Mouse (Mus musculus) cerebellum, adult (tissue): ENCODE data around the gene Negr1.

Source experiments
- ATAC-seq: cut with Nextera tagmentation; 2 replicates; pipeline ENCODE4 v1.9.2; 2017; ENCODE audit warnings: mild to moderate bottlenecking, moderate library complexity, mixed read lengths; ENCODE audit not compliant: insufficient number of reproducible peaks, low FRiP score, low TSS enrichment

Gene Negr1

DNA sequence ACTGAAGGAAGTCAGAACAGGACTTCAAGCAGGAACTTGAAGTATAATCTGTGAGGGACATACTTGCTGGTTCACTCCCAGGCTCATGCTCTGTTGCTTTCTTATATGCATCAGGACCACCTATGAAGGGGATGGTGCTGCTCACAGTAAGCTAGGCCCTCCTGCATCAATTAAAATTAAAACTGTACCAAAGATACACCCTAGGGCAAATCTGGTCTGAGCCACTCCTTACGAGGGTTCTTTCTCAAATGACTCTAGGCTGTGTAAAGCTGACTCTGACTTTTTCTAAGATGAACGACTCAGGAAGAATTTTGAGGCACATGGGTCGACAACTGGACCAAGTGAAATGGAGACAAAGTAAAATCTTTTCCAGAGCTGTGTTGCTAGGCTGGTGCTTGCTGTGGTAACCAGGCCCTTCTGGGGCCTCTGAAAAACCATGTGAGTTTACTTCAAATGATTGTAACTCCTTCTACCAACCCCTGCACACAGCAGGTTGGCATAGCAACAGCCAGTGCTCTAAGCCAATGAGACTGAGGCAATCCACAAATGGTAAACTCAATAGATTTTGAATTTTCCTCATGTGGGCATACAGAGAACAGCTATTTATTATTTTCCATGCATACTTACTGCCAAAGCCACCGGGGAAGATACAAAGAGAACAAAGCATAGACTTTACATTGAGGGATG, 742.0 kb downstream of the Negr1 start:
- ATAC-seq = no peak

DNA sequence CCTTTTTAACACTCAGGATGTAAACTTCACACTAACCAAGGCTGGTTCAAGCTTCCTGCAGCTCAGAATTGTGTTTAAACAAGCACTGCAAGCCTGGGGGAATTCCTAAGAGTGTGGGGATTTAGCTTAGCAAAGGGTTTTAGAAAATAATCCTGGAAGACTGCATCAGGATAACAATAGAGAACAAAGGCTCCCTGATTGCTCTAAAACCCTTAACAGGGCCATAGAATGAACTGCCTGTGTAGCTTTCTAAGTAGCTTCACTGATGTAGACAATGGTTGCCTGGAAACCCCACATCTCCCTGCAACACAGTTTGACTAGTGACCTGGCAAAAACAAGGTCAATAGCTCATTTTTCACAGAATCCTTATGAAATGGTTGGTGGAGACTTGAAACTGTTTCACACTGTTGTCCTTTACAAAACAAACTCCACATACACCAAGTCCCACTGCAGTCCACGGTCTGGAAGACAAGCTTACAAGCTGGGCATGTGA, 759.5 kb downstream of the Negr1 start:
- no peak for ATAC-seq

DNA sequence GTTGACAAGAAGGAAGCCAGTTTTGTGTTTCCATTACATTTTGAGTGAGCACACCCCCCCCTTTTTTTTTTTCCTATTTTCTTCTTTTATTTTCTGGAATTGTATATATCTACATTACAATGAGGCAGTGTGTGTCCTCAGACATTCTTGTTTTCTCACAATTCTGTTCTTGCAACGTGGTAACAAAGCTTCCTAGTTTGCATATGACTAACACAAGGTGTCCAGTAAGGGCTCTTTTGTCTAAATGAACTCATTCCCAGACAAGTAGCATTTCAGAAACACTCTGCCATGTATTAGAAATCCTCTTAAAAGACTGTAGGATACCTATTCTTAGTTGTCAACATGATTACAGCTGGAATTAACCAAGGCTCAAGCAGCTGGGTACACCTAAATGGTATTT, 760.2 kb downstream of the Negr1 start:
- no peak for ATAC-seq

DNA sequence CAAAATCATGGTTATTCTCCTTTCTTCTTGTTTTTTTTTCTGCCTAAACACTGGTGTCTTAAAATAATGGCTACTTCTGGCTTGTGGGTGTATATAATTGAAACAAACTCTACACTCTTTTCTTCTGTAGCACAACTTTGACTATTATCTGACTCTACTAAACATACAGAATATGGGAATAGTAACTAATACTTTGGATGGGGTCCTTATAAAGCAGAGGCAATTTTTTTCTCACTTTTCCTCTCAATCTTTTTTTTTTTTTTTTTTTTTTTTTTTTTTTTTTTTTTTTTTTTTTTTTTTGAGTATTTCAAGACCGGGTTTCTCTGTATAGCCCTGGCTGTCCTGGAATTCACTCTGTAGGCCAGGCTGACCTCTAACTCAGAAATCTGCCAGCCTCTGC, 772.6 kb downstream of the Negr1 start:
- ATAC-seq = no peak

DNA sequence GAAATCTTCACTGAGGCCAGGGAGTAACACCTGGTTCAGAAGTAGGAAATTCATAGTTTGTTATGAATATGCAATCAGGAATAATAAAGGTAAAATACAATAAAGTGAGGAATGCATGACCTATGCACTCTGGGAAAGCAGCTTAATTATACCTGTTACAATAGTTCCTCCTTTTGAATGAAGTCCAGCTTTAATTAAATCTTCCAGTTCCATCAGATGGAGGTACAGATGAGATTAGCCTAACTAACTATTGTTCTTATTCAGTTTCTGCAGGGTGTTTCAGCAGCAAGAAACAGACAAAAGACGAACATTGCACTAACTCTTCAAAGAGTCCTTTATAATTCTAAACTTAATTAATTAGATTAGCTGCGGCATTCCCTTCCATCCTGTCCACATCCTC, 787.9 kb downstream of the Negr1 start:
- no peak for ATAC-seq

DNA sequence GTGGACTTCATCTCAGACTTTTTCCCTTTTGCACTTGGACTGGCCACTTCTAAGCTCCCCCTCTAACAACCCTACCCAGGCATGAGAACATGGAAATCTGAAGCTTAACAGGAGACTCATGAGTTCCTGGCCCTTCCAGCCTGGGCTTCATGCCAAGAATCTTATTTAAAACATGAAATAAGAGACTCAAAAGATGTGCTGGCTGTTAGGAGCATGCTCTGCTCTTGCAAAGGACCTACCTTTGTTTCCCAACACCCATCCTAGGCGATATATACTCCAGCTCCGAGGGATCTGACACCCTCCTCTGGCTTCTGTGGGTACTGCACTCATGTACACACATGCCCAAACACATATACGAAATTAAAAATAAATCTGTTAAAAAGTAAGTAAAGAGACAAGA, 797.3 kb downstream of the Negr1 start:
- no peak for ATAC-seq

DNA sequence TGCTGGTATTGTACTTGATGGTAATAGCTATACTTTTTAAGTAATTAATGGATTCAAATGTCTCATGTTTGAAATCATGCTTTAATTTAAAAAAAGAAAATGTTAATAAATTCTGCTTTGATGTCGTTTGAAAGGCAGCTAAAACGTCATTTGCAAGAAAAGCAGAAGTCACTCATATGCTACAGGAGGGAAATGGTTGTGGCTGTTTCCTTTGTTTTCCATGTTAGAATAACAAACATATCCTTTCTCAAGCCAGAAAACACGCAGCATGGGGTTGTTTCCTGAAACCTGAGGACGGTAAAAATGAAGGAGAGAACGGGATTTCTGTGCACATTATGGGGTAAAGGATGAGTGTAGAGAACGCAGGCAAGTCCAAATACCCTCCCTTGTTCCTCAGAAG, 798.2 kb downstream of the Negr1 start:
- no peak for ATAC-seq
